Mouse (Mus musculus): Measurements from ENCODE around the gene Dennd1c. TPM values are rescaled to one million over a fixed set of nuclear protein-coding genes. Genes with fewer than 3 reads are reported as not detected.

The Dennd1c gene
- polyA plus RNA-seq (2014; fragmentation: Nextera tagmentation; extraction: Ambion mirVana), result 3.6 and 4.1 TPM in 2 replicates

DNA sequence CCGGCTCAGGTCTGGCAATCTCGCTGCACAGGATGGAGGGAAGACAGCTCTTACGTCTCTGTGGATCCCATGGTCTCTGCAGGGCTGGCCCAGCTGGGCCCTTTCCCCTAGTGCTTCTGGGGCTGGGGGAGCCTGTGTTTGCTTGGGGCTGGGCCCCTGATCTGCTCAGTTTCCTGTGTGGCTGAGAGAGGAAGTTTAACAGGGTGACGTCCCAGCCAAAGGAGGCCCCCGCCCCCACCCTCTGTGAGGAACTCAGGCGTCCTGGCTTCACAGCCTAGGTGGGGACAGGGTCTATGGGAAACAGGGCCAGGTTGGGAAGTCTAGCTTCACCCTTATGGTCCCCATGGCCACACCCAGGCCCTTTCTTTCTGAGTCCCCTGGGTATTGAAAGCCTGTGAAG lies at the start of gene Dennd1c:
TSS of gene Dennd1c (minus strand) at position 179 of the 400 bp plus-strand sequence.
- 51% methylated on average over 6 of the region's 6 CpGs for WGBS
- no peaks in the 10 kb centered on the region for H3K4me1 ChIP-seq (ENCODE audit: control insufficient read depth, insufficient read depth, low read length)
- peaks cover 25% of the 10 kb centered on the region for H3K36me3 ChIP-seq (ENCODE audit: control insufficient read depth, insufficient read depth, low read length)
- H3K4me3 ChIP-seq (ENCODE audit: low read depth, low read length), result no peak within 1 kb of the TSS
- H3K9ac ChIP-seq (ENCODE audit: low read length), result no peak within 1 kb of the TSS
- H3K27me3 ChIP-seq (replicated peaks; ENCODE audit: control insufficient read depth, insufficient read depth, low read length), result no peaks in the 10 kb centered on the region
- H3K27ac ChIP-seq (ENCODE audit: low read depth, low read length), result no peak within 1 kb of the TSS
- H3K9me3 ChIP-seq (replicated peaks; ENCODE audit: control insufficient read depth, low read length), result no peaks in the 10 kb centered on the region
- no peak within 1 kb of the TSS for H3K4me2 ChIP-seq (ENCODE audit: low read length)
- DNase-seq (ENCODE audit: low spot score) (no peak), ATAC-seq (0 out of 2 replicates have a peak, but pooled peaks have one; percentile 14)

DNA sequence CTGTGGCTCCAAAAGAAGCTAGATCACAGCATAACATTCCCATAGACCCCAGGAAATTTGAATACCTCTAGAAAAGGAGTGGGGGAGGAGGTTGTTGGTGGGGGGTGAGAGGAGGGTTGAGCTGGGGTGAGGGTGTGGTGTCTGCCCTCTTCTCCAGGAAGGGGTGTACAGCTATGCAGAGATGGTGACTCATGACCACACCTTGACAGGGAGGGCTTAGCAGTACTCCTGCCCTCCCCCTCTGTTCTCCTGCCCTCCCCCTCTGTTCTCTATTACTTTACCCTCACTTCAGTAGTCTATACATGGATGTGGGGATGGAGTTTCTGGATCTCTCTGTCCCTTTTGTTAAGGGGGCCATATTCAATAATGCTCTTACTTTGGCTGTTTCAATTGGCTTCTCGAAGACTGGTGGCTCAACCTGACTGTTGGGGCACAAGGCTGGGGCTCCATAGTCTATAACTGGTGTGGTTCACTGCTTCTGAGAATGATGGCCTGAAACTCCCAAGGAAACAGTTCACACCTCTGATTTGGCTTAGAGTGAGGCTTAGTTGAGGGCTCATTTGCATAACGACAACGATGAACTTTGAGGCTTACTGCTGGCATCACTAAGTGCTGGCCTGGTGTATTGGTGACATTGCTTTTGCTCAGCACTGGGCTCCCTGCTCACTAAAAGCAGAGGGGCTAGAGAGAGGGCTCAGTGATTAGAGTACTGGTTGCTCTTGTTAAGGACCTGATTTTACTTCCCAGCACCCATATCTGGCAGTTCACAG lies 47.7 kb upstream of the Dennd1c start:
- Histone ChIP-seq H3K4me3 (ENCODE audit: low read depth, low read length) (no peak overlapping the region), H3K36me3 (ENCODE audit: control insufficient read depth, insufficient read depth, low read length) (no peaks in the 10 kb centered on the region)

DNA sequence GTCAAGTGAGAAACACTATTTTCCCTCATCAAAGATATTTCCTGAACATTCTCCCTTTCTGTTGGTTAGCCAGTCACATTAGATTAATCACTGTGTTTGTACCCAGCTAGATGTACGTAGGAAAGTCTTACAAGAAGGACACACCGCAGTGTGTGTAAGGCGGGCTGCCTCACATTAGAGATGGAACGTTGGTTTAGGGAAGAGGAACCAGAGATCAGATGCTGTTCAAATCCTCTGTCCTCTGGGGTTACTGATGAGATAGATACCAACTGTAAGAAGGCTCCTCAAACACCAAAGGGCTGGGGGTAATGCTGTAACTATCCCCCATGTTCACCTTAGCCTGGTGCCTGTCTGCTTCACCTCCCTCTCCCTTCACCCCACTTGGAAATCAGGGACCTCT lies 46.5 kb upstream of the Dennd1c start:
- no peak for DNase-seq (ENCODE audit: low spot score)
- Histone ChIP-seq H3K9ac (ENCODE audit: low read length) (no peak overlapping the region), H3K27ac (ENCODE audit: low read depth, low read length) (no peak overlapping the region), H3K4me2 (ENCODE audit: low read length) (no peak overlapping the region), H3K9me3 (replicated peaks; ENCODE audit: control insufficient read depth, low read length) (no peaks in the 10 kb centered on the region), H3K27me3 (replicated peaks; ENCODE audit: control insufficient read depth, insufficient read depth, low read length) (no peaks in the 10 kb centered on the region), H3K4me1 (ENCODE audit: control insufficient read depth, insufficient read depth, low read length) (no peaks in the 10 kb centered on the region), H3K36me3 (ENCODE audit: control insufficient read depth, insufficient read depth, low read length) (no peaks in the 10 kb centered on the region), H3K4me3 (ENCODE audit: low read depth, low read length) (no peak overlapping the region)
- no peak for ATAC-seq
- WGBS, result 90% methylated on average over 4 of the region's 4 CpGs

More for the DNA sequence above, 47.7 kb upstream of the Dennd1c start:
- no peaks in the 10 kb centered on the region for H3K27me3 ChIP-seq (replicated peaks; ENCODE audit: control insufficient read depth, insufficient read depth, low read length)
- H3K27ac ChIP-seq (ENCODE audit: low read depth, low read length), result no peak overlapping the region
- no peak overlapping the region for H3K9ac ChIP-seq (ENCODE audit: low read length)
- WGBS, result 68% methylated on average over 3 of the region's 3 CpGs
- H3K4me1 ChIP-seq (ENCODE audit: control insufficient read depth, insufficient read depth, low read length), result no peaks in the 10 kb centered on the region
- ATAC-seq (no peak), DNase-seq (ENCODE audit: low spot score) (no peak)
- no peaks in the 10 kb centered on the region for H3K9me3 ChIP-seq (replicated peaks; ENCODE audit: control insufficient read depth, low read length)
- no peak overlapping the region for H3K4me2 ChIP-seq (ENCODE audit: low read length)

DNA sequence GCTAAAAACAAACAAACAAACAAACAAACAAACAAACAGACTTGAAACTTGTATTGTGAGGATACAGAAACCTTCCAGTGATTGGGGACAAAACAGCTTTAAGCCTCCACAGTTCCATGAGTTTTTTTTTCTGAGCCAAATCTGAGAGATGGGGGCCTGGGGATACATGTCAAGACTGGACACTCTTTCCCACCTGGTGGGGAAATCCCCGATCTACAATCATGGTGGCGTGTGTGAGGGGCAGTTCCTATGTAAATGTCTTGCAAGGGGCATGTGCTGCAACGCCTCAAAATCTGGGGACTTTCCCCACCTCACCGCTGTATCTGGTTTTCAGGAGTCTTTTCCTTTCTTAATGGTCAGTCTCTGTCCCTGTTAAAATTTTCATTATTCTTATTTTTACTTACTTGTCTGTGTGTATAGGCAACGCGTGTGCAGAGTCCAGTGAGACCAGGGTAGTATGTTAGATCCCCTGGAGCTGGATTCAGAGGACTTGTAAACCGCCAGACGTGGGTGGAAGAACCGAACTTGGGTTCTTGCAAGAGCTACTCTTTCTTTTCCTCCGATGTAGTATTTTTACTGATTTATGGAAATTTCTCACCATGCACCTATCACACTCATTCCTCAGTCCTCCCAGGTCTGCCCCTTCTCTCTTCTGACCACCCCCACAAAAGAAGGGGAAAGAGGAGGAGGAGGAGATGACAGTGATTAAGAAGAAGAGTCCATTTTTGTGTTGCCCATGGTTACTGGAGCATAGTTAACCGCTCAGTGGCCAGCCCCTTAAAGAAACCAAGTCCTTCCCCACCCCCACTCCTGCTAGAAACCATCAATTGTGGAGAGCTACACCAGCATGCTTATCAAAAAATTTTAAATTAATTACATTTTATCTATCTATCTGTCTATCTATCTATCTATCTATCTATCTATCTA lies 45.1 kb upstream of the Dennd1c start:
- Histone ChIP-seq H3K9me3 (replicated peaks; ENCODE audit: control insufficient read depth, low read length) (no peaks in the 10 kb centered on the region), H3K27ac (ENCODE audit: low read depth, low read length) (no peak overlapping the region), H3K27me3 (replicated peaks; ENCODE audit: control insufficient read depth, insufficient read depth, low read length) (no peaks in the 10 kb centered on the region), H3K9ac (ENCODE audit: low read length) (no peak overlapping the region), H3K4me3 (ENCODE audit: low read depth, low read length) (no peak overlapping the region), H3K4me1 (ENCODE audit: control insufficient read depth, insufficient read depth, low read length) (no peaks in the 10 kb centered on the region), H3K36me3 (ENCODE audit: control insufficient read depth, insufficient read depth, low read length) (no peaks in the 10 kb centered on the region), H3K4me2 (ENCODE audit: low read length) (no peak overlapping the region)
- no peak for DNase-seq (ENCODE audit: low spot score)
- no peak for ATAC-seq
- 86% methylated on average over 11 of the region's 11 CpGs for WGBS

DNA sequence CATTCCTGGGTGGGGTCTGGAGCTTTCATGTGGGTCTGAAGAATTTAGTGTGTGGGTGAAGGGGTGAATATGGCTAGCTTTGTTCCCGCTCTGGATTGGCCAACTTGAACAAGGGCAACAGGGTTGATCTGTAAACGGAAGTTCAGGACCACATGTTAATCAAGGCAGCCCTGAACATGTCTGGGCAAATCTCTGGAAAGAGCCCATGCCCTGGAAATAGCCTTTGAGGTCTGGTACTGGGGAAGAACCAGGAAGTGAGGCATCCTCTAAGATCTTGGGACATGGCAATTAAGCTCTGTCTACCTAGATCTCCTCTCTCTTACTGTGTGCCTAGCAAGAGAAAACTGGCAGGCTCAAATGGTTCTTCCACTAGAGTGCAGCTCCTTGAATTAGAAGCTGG lies 43.5 kb upstream of the Dennd1c start:
- no peak overlapping the region for H3K9ac ChIP-seq (ENCODE audit: low read length)
- H3K9me3 ChIP-seq (replicated peaks; ENCODE audit: control insufficient read depth, low read length), result no peaks in the 10 kb centered on the region
- H3K27me3 ChIP-seq (replicated peaks; ENCODE audit: control insufficient read depth, insufficient read depth, low read length), result no peaks in the 10 kb centered on the region
- H3K4me1 ChIP-seq (ENCODE audit: control insufficient read depth, insufficient read depth, low read length), result no peaks in the 10 kb centered on the region
- H3K36me3 ChIP-seq (ENCODE audit: control insufficient read depth, insufficient read depth, low read length), result no peaks in the 10 kb centered on the region
- ATAC-seq, result no peak
- H3K27ac ChIP-seq (ENCODE audit: low read depth, low read length), result no peak overlapping the region
- DNase-seq (ENCODE audit: low spot score), result no peak
- H3K4me2 ChIP-seq (ENCODE audit: low read length), result no peak overlapping the region
- 86% methylated on average over 2 of the region's 2 CpGs for WGBS
- no peak overlapping the region for H3K4me3 ChIP-seq (ENCODE audit: low read depth, low read length)

DNA sequence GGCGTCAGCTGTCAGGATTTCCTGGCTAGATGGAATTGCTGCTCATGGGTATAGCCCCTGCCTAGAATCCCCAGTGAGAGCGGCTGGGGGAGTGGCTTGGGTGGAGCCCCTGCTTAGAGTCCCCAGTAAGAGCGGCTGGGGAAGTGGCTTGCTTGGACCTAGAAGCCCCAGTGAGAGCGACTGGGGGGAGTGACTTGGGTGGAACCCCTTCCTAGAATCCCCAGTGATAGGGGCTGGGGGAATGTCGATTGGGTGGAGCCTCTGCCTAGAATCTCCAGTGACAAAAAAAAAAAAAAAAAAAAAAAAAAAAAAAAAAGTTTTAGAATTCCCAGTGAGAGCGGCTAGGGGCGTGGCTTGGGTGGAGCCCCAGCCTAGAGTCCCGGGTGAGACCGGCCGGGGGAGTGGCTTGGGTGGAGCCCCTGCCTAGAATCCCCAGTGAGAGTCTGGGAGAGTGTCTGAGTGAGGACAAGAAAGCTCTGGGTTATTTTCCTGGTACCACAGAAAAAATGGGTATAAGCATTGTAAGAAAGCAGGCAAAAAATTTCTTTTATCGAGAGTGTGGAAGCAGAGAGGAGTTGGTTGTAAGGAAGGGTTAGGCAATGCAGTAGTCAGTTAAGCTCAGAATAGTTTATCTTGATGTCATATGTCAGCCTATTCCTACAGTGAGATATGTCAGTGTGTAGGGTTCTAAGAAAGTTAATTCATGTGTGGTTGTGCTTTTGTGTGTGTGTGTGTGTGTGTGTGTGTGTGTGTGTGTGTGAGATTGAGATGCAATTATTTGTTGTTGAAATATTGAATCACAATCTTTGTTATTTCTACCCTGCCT lies 40.4 kb upstream of the Dennd1c start:
- DNase-seq (ENCODE audit: low spot score) (peak; percentile 38), ATAC-seq (peak; percentile 81)

DNA sequence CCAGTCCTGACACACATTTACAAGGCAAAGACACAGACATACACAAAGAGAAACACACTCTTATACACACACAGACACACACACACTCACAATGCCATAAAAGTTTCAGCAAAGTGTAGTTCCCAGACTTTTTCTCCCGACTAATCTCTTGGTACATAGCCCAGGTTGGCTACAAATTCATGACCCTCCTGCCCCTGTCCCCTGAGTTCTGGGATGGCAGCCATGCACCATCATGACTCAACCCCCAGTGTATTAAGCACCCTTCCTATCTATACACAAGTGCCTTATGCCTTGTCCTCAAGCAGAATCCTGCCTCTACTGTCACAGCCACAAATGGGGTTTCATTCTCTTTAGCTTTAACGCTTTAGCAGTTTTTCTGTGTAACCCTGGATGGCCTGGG lies 38.5 kb upstream of the Dennd1c start:
- no peak for DNase-seq (ENCODE audit: low spot score)
- H3K9me3 ChIP-seq (replicated peaks; ENCODE audit: control insufficient read depth, low read length), result no peaks in the 10 kb centered on the region
- no peak overlapping the region for H3K4me2 ChIP-seq (ENCODE audit: low read length)
- no peak overlapping the region for H3K9ac ChIP-seq (ENCODE audit: low read length)
- 74% methylated on average over 2 of the region's 2 CpGs for WGBS
- H3K4me3 ChIP-seq (ENCODE audit: low read depth, low read length), result no peak overlapping the region
- ATAC-seq, result no peak
- no peaks in the 10 kb centered on the region for H3K4me1 ChIP-seq (ENCODE audit: control insufficient read depth, insufficient read depth, low read length)
- no peak overlapping the region for H3K27ac ChIP-seq (ENCODE audit: low read depth, low read length)
- H3K36me3 ChIP-seq (ENCODE audit: control insufficient read depth, insufficient read depth, low read length), result no peaks in the 10 kb centered on the region
- H3K27me3 ChIP-seq (replicated peaks; ENCODE audit: control insufficient read depth, insufficient read depth, low read length), result no peaks in the 10 kb centered on the region

More for the DNA sequence above, 40.4 kb upstream of the Dennd1c start:
- Histone ChIP-seq H3K4me2 (ENCODE audit: low read length) (no peak overlapping the region), H3K36me3 (ENCODE audit: control insufficient read depth, insufficient read depth, low read length) (no peaks in the 10 kb centered on the region), H3K4me1 (ENCODE audit: control insufficient read depth, insufficient read depth, low read length) (no peaks in the 10 kb centered on the region), H3K9ac (ENCODE audit: low read length) (no peak overlapping the region), H3K4me3 (ENCODE audit: low read depth, low read length) (no peak overlapping the region), H3K9me3 (replicated peaks; ENCODE audit: control insufficient read depth, low read length) (no peaks in the 10 kb centered on the region), H3K27me3 (replicated peaks; ENCODE audit: control insufficient read depth, insufficient read depth, low read length) (no peaks in the 10 kb centered on the region), H3K27ac (ENCODE audit: low read depth, low read length) (no peak overlapping the region)
- 3% methylated on average over 11 of the region's 11 CpGs for WGBS

DNA sequence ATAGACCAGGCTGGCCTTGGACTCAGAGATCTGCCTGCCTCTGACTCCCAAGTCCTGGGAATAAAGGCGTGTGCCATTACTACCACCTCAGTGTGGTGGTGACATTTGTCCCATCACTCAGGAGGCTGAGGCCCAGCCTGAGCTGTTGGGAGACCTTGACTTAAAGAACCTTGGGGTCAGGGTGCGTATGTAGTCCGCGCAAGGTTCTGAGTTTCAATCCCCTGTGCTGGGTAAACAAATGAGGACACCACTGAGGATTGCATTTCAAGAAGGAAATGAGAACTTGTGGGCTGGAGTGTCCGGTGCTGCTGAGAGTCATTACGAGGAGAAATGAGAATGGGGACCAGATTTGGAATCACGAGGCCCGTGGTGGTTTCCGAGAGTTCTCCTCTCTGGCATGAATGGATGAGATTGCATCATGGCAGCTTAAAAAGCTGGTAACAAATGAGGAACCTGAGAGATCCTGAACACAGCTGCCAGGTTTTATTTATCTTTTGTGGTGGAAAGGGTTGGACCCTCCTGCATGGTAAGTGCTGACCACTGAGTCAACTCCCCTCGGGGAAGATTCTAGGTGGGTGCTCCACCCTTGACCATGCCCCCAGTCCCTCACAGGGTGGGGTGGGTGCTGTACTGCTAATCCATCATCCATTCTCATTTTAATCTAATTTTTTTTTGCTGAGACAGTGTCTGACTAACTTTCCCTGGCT lies 34.6 kb upstream of the Dennd1c start:
- DNase-seq (ENCODE audit: low spot score), result no peak
- H3K27me3 ChIP-seq (replicated peaks; ENCODE audit: control insufficient read depth, insufficient read depth, low read length), result no peaks in the 10 kb centered on the region
- H3K4me3 ChIP-seq (ENCODE audit: low read depth, low read length), result no peak overlapping the region
- H3K4me2 ChIP-seq (ENCODE audit: low read length), result no peak overlapping the region
- WGBS, result 90% methylated on average over 10 of the region's 10 CpGs
- no peaks in the 10 kb centered on the region for H3K4me1 ChIP-seq (ENCODE audit: control insufficient read depth, insufficient read depth, low read length)
- H3K27ac ChIP-seq (ENCODE audit: low read depth, low read length), result no peak overlapping the region
- no peak overlapping the region for H3K9ac ChIP-seq (ENCODE audit: low read length)
- ATAC-seq, result no peak
- H3K36me3 ChIP-seq (ENCODE audit: control insufficient read depth, insufficient read depth, low read length), result no peaks in the 10 kb centered on the region
- H3K9me3 ChIP-seq (replicated peaks; ENCODE audit: control insufficient read depth, low read length), result no peaks in the 10 kb centered on the region
